Mouse (Mus musculus): ENCODE results near the gene Mtmr12. TPM values are rescaled to one million over a fixed set of nuclear protein-coding genes. Genes with fewer than 3 reads are reported as not detected.
A peak's percentile ranks its signal among the peaks of the same experiment; 100 is the strongest.

The Mtmr12 gene
- total RNA-seq, 1 experiment = 14.8 TPM

- TF ChIP-seq ZNF384 (IDR thresholded peaks at IDR 0.05; ENCODE audit: low read depth, low read length) (no peak), CHD2 (IDR thresholded peaks at IDR 0.05; ENCODE audit: low read depth, low read length) (no peak), MAFK (IDR thresholded peaks at IDR 0.05; ENCODE audit: insufficient read depth, low read depth, low read length) (no peak), HCFC1 (IDR thresholded peaks at IDR 0.05; ENCODE audit: borderline replicate concordance, insufficient read depth, low read length) (no peak), ZC3H11A (IDR thresholded peaks at IDR 0.05; ENCODE audit: borderline replicate concordance, low read depth, low read length) (no peak)
- H3K27ac ChIP-seq (ENCODE audit: insufficient read depth, low read depth, low read length, poor library complexity, severe bottlenecking) = no peak overlapping the region
- no peak overlapping the region for H3K9ac ChIP-seq (ENCODE audit: insufficient read depth, low read depth, low read length, poor library complexity, severe bottlenecking)
- H3K4me1 ChIP-seq (ENCODE audit: control insufficient read depth in 2 of 2, insufficient read depth in 2 of 2, low read length in 2 of 2, poor library complexity in 1 of 2) = peaks cover 5 to 17% of the 10 kb centered on the region in 2 experiments; a peak in 3 of 4 replicates
- no peak for DNase-seq (ENCODE audit: low read depth, low spot score)
- no peak overlapping the region for H3K4me3 ChIP-seq (ENCODE audit: insufficient read depth in 1 of 2, low read depth in 1 of 2, low read length in 2 of 2, poor library complexity in 1 of 2, severe bottlenecking in 1 of 2)
- no peaks in the 10 kb centered on the region for H3K36me3 ChIP-seq (ENCODE audit: control insufficient read depth, insufficient read depth, low read length, poor library complexity, severe bottlenecking)
- no peaks in the 10 kb centered on the region for H3K9me3 ChIP-seq (ENCODE audit: control insufficient read depth, insufficient read depth, low read depth, low read length)
- in situ Hi-C loops (cut with MboI; ENCODE audit: low sequenced_read_pairs in 2 of 2, unreplicated experiment in 2 of 2) = no loop called here
Observed at GRCm38 (mm10) chr15:12194817-12195735, 9.8 kb upstream of the Mtmr12 start.

GRCm38 (mm10) chr15:12195966-12196365 lies 8.9 kb upstream of the Mtmr12 start:
- DNase-seq (ENCODE audit: low read depth, low spot score) = no peak

DNA sequence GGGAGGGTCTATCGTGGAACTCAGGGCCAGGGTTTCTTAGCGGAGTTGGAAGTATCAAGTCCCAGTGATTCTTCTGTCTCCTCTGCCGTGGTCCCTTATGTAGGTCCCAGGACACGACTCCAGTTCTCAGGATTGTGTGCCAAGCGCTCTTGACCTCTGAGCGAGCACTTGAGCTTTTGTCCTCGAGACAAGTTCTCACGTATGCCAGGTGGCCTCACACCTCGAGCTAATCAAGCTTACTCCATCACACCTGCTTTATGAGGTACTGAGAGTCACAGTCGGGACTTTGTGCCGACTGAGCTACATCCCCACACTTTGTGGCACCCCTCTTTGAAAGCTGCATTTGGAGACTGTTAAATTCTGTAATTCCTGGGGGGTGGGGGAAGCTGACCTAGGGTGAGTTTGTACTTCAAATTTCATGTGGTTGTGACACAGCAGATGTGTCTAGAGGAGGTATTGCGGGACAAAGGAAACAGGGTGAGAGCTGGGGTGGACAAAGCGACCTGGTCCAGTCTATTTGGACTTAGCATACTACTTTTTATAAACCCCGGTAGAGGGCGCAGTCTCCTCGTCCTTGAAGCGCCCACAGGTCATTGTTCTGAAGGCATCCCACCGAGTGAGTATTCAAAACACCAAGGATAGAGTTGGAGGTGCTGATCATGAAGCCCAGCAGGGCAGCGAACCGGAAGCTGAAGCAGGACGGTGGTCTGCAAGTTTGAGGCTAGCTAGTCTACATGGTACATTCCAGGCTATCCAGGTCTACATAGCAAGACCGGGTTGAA lies 8.2 kb upstream of the Mtmr12 start:
- H3K4me1 ChIP-seq (ENCODE audit: control insufficient read depth in 2 of 2, insufficient read depth in 2 of 2, low read length in 2 of 2, poor library complexity in 1 of 2) = peaks cover 6 to 17% of the 10 kb centered on the region in 2 experiments; a peak in 3 of 4 replicates
- H3K9ac ChIP-seq (ENCODE audit: insufficient read depth, low read depth, low read length, poor library complexity, severe bottlenecking) = peak overlapping the region; percentile 47; the same call in 1 of the 2 replicates
- H3K27ac ChIP-seq (ENCODE audit: insufficient read depth, low read depth, low read length, poor library complexity, severe bottlenecking) = no peak overlapping the region
- TF ChIP-seq MAFK (IDR thresholded peaks at IDR 0.05; ENCODE audit: insufficient read depth, low read depth, low read length) (no peak), ZC3H11A (IDR thresholded peaks at IDR 0.05; ENCODE audit: borderline replicate concordance, low read depth, low read length) (peak; percentile 45; the same call in 1 of the 2 replicates)
- no peaks in the 10 kb centered on the region for H3K9me3 ChIP-seq (ENCODE audit: control insufficient read depth, insufficient read depth, low read depth, low read length)
- H3K36me3 ChIP-seq (ENCODE audit: control insufficient read depth, insufficient read depth, low read length, poor library complexity, severe bottlenecking) = no peaks in the 10 kb centered on the region
- peak overlapping the region; percentile 26 to 38; a peak in 3 of 4 replicates for H3K4me3 ChIP-seq (ENCODE audit: insufficient read depth in 1 of 2, low read depth in 1 of 2, low read length in 2 of 2, poor library complexity in 1 of 2, severe bottlenecking in 1 of 2)
- in situ Hi-C loops (cut with MboI; ENCODE audit: low sequenced_read_pairs in 2 of 2, unreplicated experiment in 2 of 2) = no loop called here
- peak; percentile 85 for DNase-seq (ENCODE audit: low read depth, low spot score)

More at GRCm38 (mm10) chr15:12195966-12196365, 8.9 kb upstream of the Mtmr12 start:
- Histone ChIP-seq H3K27ac (ENCODE audit: insufficient read depth, low read depth, low read length, poor library complexity, severe bottlenecking) (no peak overlapping the region), H3K4me1 (ENCODE audit: control insufficient read depth in 2 of 2, insufficient read depth in 2 of 2, low read length in 2 of 2, poor library complexity in 1 of 2) (peaks cover 5 to 17% of the 10 kb centered on the region in 2 experiments; a peak in 3 of 4 replicates), H3K4me3 (ENCODE audit: insufficient read depth in 1 of 2, low read depth in 1 of 2, low read length in 2 of 2, poor library complexity in 1 of 2, severe bottlenecking in 1 of 2) (no peak overlapping the region; a peak in 1 of 4 replicates), H3K9ac (ENCODE audit: insufficient read depth, low read depth, low read length, poor library complexity, severe bottlenecking) (peak overlapping the region; percentile 47; the same call in 1 of the 2 replicates), H3K9me3 (ENCODE audit: control insufficient read depth, insufficient read depth, low read depth, low read length) (no peaks in the 10 kb centered on the region), H3K36me3 (ENCODE audit: control insufficient read depth, insufficient read depth, low read length, poor library complexity, severe bottlenecking) (no peaks in the 10 kb centered on the region)
- TF ChIP-seq MAFK (IDR thresholded peaks at IDR 0.05; ENCODE audit: insufficient read depth, low read depth, low read length) (no peak), ZNF384 (IDR thresholded peaks at IDR 0.05; ENCODE audit: low read depth, low read length) (no peak), ZC3H11A (IDR thresholded peaks at IDR 0.05; ENCODE audit: borderline replicate concordance, low read depth, low read length) (no peak), CHD2 (IDR thresholded peaks at IDR 0.05; ENCODE audit: low read depth, low read length) (no peak), HCFC1 (IDR thresholded peaks at IDR 0.05; ENCODE audit: borderline replicate concordance, insufficient read depth, low read length) (no peak)
- in situ Hi-C loops (cut with MboI; ENCODE audit: low sequenced_read_pairs in 2 of 2, unreplicated experiment in 2 of 2) = no loop called here

- TF ChIP-seq CHD2 (IDR thresholded peaks at IDR 0.05; ENCODE audit: low read depth, low read length) (no peak), ZC3H11A (IDR thresholded peaks at IDR 0.05; ENCODE audit: borderline replicate concordance, low read depth, low read length) (no peak), MAFK (IDR thresholded peaks at IDR 0.05; ENCODE audit: insufficient read depth, low read depth, low read length) (no peak), HCFC1 (IDR thresholded peaks at IDR 0.05; ENCODE audit: borderline replicate concordance, insufficient read depth, low read length) (no peak)
- Histone ChIP-seq H3K9me3 (ENCODE audit: control insufficient read depth, insufficient read depth, low read depth, low read length) (no peaks in the 10 kb centered on the region), H3K9ac (ENCODE audit: insufficient read depth, low read depth, low read length, poor library complexity, severe bottlenecking) (0 out of 2 replicates have a peak overlapping the region, but pooled peaks have one; percentile 5), H3K27ac (ENCODE audit: insufficient read depth, low read depth, low read length, poor library complexity, severe bottlenecking) (no peak overlapping the region), H3K36me3 (ENCODE audit: control insufficient read depth, insufficient read depth, low read length, poor library complexity, severe bottlenecking) (no peaks in the 10 kb centered on the region), H3K4me1 (ENCODE audit: control insufficient read depth in 2 of 2, insufficient read depth in 2 of 2, low read length in 2 of 2, poor library complexity in 1 of 2) (peaks cover 10 to 22% of the 10 kb centered on the region in 2 experiments; a peak in 3 of 4 replicates), H3K4me3 (ENCODE audit: insufficient read depth in 1 of 2, low read depth in 1 of 2, low read length in 2 of 2, poor library complexity in 1 of 2, severe bottlenecking in 1 of 2) (peak overlapping the region in 1 of 2 experiments; percentile 38; a peak in 1 of 4 replicates)
- no peak for DNase-seq (ENCODE audit: low read depth, low spot score)
- in situ Hi-C loops (cut with MboI; ENCODE audit: low sequenced_read_pairs in 2 of 2, unreplicated experiment in 2 of 2) = no loop called here
Observed at GRCm38 (mm10) chr15:12197361-12197760, 7.5 kb upstream of the Mtmr12 start.

All from ES-E14 (cell line).